Mouse (Mus musculus) mature B cell (primary cell): ENCODE measurements around the gene Nrxn2.

Experiments
- in situ Hi-C: fragments of 300-500 bp; cut with MboI; formaldehyde crosslinking; loops from 2 replicates; pipeline ENCODE4 v1.14.3; 2019

The Nrxn2 gene

GRCm38 (mm10) chr19:6516153-6516552 lies 97.6 kb downstream of the Nrxn2 start:
- in situ Hi-C loops = no loop called here

DNA sequence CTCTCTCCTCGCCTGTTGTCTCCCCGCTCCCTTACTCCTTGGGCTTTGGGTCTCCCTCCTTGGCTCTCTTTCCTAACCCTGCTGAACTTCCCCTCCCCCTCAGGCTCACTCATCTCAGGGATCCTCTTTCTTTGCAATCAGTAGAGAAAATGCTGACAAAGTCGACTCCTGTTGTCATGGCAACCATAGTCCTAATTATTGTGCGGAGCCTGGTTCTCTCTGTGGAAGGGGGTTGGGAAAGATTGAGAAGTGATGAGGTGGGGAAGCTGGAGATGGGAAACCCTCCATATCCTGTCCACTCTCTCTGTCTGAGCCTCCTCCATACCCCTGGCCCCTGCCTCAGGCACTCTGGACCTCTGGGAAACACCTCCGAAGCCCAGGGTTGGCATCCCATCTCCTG lies 100.1 kb downstream of the Nrxn2 start:
- in situ Hi-C loops = no loop called here

DNA sequence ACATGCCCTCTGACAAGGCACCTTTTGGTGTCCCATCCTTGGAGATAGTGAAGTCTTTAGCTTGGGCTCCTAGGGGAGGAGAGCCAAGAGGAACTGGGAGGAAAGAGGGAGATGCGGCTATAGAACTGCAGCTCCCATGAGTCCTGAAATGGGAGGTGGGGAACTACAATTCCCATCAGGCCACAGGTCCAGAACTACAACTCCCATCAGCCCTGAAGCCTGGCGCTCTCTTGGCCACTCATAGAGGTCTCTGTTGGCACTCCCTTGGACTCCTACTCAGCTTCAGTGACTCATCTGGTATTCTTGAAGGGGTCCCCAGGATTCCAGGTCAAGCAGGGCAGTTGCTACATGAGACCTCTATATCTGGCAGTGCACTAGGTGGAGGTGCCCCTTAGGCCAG lies 101.0 kb downstream of the Nrxn2 start:
- in situ Hi-C loops = no loop called here

GRCm38 (mm10) chr19:6521630-6522029 lies 103.1 kb downstream of the Nrxn2 start:
- in situ Hi-C loops = no loop called here

DNA sequence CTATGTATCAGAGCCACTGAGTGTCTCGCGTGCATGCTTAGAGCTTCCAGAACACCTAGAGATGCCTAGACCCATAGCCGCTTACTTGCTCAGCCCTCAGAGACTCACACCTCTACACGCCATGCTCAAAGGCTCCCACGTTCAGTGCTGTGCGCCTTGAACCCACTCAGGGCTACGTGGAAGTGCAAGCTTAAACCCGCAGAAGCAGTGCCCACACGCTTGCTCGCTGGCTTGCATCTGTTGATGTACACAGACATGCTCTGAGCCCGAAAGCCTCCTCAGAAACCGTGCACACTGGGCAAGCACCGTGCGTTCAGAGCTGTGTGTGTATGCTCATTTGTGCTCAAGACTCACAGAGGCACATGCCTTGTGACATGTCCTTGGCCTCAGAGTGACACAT lies 103.8 kb downstream of the Nrxn2 start:
- in situ Hi-C loops = no loop called here

DNA sequence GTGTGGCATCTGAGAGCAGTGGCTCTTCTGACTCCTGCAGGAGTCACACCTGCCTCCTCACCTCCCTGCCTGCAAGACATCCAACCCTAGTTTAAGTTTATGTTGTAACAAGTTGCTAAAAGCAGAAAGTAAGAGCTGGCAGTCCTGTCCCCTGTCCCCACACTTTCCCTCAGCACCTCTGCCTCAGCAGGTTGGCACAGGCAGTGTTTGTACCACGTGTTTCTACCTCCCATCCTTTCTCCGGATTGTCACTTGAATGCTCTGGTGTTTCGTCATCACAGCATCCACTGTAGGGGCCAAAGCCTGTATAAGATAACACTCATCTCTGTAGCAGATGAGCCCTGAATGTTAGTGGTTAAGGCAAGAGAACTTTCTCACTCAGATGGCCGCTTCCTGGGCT lies 106.5 kb downstream of the Nrxn2 start:
- in situ Hi-C loops = no loop called here

GRCm38 (mm10) chr19:6526010-6526409 lies 107.5 kb downstream of the Nrxn2 start:
- in situ Hi-C loops = no loop called here

DNA sequence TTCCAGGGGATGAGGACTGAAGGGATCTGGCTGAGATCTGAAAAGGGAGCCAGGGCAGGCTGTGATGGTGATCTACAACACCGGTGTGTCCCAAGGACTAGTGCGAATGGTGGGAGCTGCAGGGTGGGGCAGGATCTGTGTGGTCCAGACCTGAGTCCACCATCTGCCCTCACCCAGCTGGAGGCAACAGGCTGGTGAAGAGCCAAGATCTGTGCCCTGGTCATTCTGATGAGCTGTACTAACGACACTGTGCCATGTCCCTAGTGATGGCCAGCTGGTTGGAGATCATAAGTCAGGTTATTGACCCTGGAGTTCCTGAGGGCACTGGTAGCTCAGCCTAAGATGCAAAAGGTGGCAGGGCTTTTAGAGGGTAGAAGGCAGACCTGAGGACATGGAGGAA lies 108.9 kb downstream of the Nrxn2 start:
- in situ Hi-C loops = no loop called here

- in situ Hi-C loops = no loop called here
Observed at GRCm38 (mm10) chr19:6527839-6528531, 109.5 kb downstream of the Nrxn2 start.

- in situ Hi-C loops = no loop called here
Observed at GRCm38 (mm10) chr19:6529265-6529985, 110.9 kb downstream of the Nrxn2 start.

DNA sequence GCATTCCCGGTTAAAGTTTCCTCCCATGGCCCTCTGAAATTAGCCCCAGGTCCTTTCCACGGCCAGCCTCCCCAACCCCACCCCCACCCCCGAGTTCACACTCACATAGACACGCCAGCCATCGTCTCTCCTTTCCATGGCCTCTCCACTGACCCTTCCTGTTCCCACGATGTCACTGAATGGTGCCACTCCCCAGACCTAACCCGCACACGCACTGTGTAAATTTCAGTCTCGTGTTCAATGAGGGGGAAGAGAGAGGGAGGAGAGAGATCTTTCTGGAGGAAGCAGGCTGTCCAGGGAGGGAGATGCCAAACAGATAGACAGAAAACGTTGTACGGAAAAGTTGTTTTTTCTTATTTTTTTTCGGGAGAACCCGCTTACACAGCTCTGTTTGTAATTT lies 111.8 kb downstream of the Nrxn2 start:
- in situ Hi-C loops = no loop called here

DNA sequence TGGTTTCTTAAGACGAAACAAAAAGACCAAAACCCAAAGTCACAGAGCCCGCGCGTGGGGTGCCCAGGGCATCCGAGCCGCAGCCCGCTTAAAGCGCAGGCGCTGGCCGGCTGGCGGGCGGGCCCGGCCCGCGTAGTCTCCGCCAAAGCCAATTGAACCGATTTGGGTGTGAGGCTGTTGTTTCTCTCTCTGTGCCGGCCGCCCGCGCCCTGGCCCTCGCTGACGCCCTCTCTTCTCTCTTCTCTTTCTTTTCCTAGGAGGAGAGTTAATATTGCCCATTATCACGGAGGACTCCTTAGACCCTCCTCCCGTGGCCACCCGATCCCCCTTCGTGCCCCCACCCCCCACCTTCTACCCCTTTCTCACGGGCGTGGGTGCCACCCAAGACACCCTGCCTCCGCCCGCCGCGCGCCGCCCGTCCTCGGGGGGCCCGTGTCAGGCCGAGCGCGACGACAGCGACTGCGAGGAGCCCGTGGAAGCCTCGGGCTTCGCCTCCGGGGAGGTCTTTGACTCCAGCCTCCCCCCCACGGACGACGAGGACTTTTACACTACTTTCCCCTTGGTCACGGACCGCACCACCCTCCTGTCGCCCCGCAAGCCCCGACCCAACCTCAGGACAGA lies 112.6 kb downstream of the Nrxn2 start:
- in situ Hi-C loops = no loop called here

DNA sequence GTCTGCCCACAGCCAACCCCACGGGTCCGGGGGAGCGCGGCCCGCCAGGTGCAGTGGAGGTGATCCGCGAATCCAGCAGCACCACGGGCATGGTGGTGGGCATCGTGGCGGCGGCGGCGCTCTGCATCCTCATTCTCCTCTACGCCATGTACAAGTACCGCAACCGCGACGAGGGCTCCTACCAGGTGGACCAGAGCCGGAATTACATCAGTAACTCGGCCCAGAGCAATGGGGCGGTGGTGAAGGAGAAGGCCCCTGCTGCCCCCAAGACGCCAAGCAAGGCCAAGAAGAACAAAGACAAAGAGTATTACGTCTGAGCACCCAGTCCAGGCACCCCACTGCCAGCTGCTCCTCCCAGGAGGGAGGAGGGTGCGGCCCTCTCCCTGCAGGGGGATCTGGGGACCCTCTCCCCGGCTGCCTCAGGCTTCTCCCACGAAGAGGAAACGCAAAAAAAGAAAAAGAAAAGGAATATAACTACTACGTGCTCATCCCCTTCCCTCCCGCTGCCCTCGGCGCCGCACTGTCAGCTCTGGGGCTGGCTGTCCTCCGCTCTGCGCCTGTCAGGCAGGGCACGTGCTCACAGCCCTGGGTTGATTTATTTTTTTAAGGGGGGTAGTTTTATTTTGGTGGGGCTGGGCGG lies 113.4 kb downstream of the Nrxn2 start:
- in situ Hi-C loops = no loop called here

DNA sequence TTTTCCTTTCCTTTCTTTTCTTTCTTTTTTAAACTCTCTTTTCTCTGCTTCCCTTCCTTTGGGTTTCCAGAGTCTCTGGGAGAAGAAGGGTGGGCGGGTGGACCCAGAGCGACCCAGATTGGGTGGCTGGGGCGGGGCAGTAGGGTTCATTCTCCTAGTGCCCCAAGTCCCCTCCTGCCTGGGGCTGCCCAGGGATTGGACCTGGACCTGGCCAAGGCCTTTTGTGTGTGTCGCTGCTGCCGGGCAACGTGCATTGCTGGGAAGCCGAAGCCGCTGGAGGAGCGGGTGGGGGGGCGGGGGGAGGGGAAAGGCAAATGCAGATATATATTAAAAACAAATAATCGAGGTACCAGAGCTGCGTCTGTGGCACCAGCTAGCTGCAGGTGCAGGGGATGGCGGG lies 114.1 kb downstream of the Nrxn2 start:
- in situ Hi-C loops = no loop called here

GRCm38 (mm10) chr19:6533290-6534117 lies 115.0 kb downstream of the Nrxn2 start:
- in situ Hi-C loops = no loop called here

GRCm38 (mm10) chr19:6534118-6534415 lies 115.5 kb downstream of the Nrxn2 start:
- in situ Hi-C loops = no loop called here

- in situ Hi-C loops = no loop called here
Observed at GRCm38 (mm10) chr19:6536201-6536600, 117.7 kb downstream of the Nrxn2 start.

DNA sequence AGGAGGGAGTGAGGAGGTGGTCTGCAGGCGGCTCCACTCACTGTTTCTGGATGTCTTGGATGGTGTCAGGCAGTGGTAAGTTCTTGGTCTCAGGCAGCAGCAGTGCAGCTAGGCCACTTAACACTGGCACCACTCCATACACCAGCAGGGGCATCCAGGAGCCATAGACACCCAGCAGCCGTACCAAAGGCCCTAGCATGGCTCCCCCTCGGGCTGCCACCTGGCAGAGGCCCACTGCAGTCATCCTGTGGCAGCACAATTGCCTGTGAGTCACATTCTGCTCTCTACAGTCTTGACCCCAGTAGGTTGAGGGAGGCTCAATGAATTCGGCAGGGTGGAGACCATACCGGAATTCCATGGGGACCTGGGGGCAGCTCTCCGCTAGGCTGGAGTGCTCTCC lies 118.2 kb downstream of the Nrxn2 start:
- in situ Hi-C loops = no loop called here

DNA sequence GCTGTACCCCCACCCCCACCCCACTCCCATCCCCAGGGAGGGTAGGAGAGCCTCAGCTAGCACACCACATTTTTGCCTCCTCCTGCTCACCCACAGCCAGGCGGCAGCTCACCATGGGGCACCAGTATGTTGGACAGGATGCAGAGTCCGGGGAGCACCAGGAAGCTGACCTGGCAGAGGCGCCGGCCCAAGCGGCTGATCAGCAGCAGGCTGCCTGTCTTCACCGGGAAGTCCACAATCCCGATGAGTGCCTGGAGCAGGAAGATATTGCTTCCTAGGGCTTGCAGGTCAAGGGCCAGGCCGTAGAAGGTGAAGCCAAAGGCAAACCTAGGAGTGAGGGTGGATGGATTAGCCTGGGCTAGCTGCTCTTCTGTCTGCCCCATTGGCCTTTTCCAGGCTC lies 119.0 kb downstream of the Nrxn2 start:
- in situ Hi-C loops = no loop called here

- in situ Hi-C loops = no loop called here
Observed at GRCm38 (mm10) chr19:6538546-6538945, 120.0 kb downstream of the Nrxn2 start.

- in situ Hi-C loops = no loop called here
Observed at GRCm38 (mm10) chr19:6539592-6539991, 121.1 kb downstream of the Nrxn2 start.

DNA sequence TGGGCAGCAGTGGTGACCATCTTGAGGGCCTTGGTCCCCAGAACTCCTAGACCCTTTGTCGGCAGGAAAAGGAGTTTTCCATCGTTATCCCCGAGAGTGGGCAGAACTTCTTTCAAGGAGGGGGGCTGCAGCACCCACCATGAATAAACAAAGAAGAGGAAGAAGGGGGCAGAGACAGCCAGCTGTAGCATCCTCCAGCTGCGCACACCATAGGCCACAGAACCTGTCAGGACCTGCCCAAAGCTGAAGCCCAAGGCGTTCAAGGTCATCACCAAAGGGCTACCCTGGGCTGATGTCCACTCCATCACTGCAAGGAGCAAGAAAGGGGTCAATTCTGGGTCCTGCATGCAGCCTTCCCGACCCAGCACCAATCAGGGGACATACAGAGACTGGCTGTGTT lies 121.7 kb downstream of the Nrxn2 start:
- in situ Hi-C loops = no loop called here
